Mouse (Mus musculus): Measurements from ENCODE around the gene Nhp2.

DNA sequence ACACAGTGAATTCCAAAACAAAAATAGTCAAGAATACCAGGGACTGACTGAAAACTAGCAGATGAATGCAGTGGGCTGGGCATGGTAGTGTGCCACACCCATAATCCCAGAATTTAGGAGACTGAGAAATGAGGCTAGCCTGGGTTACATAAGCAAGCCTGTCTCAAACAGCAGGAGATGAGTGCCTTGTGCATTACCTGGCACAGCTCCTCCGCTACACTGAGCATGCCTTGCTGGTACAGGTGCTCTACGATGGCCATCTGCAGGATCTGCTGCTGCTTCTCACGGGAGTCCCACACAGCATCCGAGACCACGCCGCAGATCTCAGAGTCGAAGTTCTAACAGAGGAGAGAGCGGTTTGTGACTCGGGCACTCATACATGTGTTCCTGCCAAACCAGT, 7.9 kb downstream of the Nhp2 start:
- TF ChIP-seq CTCF (IDR thresholded peaks at IDR 0.05; ENCODE audit: borderline replicate concordance, insufficient read depth, low read length) (no peak), POLR2A (IDR thresholded peaks at IDR 0.05; ENCODE audit: low read depth, low read length) (no peak)

Data from embryonic fibroblast, embryonic 13.5 days (primary cell).